Mouse (Mus musculus) CD4-positive, CD25-positive, alpha-beta regulatory T cell, adult 2 months (primary cell): ENCODE data around the gene Robo2.

Experiments used
- DNase-seq: peaks from one replicate; pipeline ENCODE4 v3.0.0-alpha.2; 2012; ENCODE audit warnings: low read depth, low spot score

Gene Robo2

GRCm38 (mm10) chr16:73957675-73958523, 453.7 kb downstream of the Robo2 start:
- DNase-seq: no peak

GRCm38 (mm10) chr16:73946171-73946570, 465.5 kb downstream of the Robo2 start:
- DNase-seq: no peak

- no peak for DNase-seq
These were observed 471.4 kb downstream of the Robo2 start for GRCm38 (mm10) chr16:73940211-73940541.

GRCm38 (mm10) chr16:73939423-73940210, 472.0 kb downstream of the Robo2 start:
- no peak for DNase-seq

- DNase-seq: no peak
These were observed 481.3 kb downstream of the Robo2 start for GRCm38 (mm10) chr16:73930323-73930722.

- DNase-seq: no peak
These were observed 484.1 kb downstream of the Robo2 start for GRCm38 (mm10) chr16:73927481-73927880.

- no peak for DNase-seq
These were observed 496.2 kb downstream of the Robo2 start for GRCm38 (mm10) chr16:73915425-73915824.

GRCm38 (mm10) chr16:73914936-73915335, 496.7 kb downstream of the Robo2 start:
- no peak for DNase-seq

GRCm38 (mm10) chr16:73908504-73908903, 503.1 kb downstream of the Robo2 start:
- DNase-seq: no peak

- DNase-seq: no peak
These were observed 514.8 kb downstream of the Robo2 start for GRCm38 (mm10) chr16:73896856-73897255.

- DNase-seq: no peak
These were observed 529.7 kb downstream of the Robo2 start for GRCm38 (mm10) chr16:73881911-73882310.

GRCm38 (mm10) chr16:73877973-73878372, 533.7 kb downstream of the Robo2 start:
- DNase-seq: no peak

- no peak for DNase-seq
These were observed 536.6 kb downstream of the Robo2 start for GRCm38 (mm10) chr16:73874991-73875390.

GRCm38 (mm10) chr16:73873828-73874558, 537.6 kb downstream of the Robo2 start:
- no peak for DNase-seq

- no peak for DNase-seq
These were observed 541.3 kb downstream of the Robo2 start for GRCm38 (mm10) chr16:73870296-73870695.

- DNase-seq: no peak
These were observed 542.0 kb downstream of the Robo2 start for GRCm38 (mm10) chr16:73869527-73870212.

GRCm38 (mm10) chr16:73864625-73865024, 547.0 kb downstream of the Robo2 start:
- DNase-seq: no peak

GRCm38 (mm10) chr16:73863748-73864147, 547.9 kb downstream of the Robo2 start:
- DNase-seq: no peak

GRCm38 (mm10) chr16:73858717-73859116, 552.9 kb downstream of the Robo2 start:
- no peak for DNase-seq

- no peak for DNase-seq
These were observed 555.8 kb downstream of the Robo2 start for GRCm38 (mm10) chr16:73855821-73856220.
